Mouse (Mus musculus) embryonic facial prominence, embryonic 10.5 days (tissue): ENCODE results near the gene Gskip. TPM values are rescaled to one million over a fixed set of nuclear protein-coding genes. Genes with fewer than 3 reads are reported as not detected.

Experiments used
- DNase-seq: peaks from one replicate; pipeline ENCODE4 v3.0.0-alpha.2; 2017; ENCODE audit warnings: low spot score
- H3K27ac ChIP-seq: fragments of 300-500 bp; sonication (generic); replicated peaks from 2 replicates; pipeline ENCODE4 v1.5.1; 2016; ENCODE audit warnings: mild to moderate bottlenecking
- H3K27me3 ChIP-seq: fragments of 300-500 bp; sonication (generic); replicated peaks from 2 replicates; pipeline ENCODE4 v1.6.1; 2016; ENCODE audit warnings: low read depth, mild to moderate bottlenecking; ENCODE audit not compliant: poor library complexity, severe bottlenecking
- H3K36me3 ChIP-seq: fragments of 300-500 bp; sonication (generic); replicated peaks from 2 replicates; pipeline ENCODE4 v1.6.1; 2016; ENCODE audit warnings: mild to moderate bottlenecking, moderate library complexity
- H3K4me1 ChIP-seq: fragments of 300-500 bp; sonication (generic); 2 replicates; pipeline ENCODE4 v1.6.1; 2016
- H3K4me3 ChIP-seq: fragments of 300-500 bp; sonication (generic); 2 replicates; pipeline ENCODE4 v1.5.1; 2016; ENCODE audit warnings: mild to moderate bottlenecking, moderate library complexity
- H3K9me3 ChIP-seq: fragments of 300-500 bp; sonication (generic); 2 replicates; pipeline ENCODE4 v1.6.1; 2016; ENCODE audit warnings: mild to moderate bottlenecking
- WGBS: fragments of 180-500 bp; shearing (Covaris S2); methylation state at CpG from one replicate; pipeline ENCODE4 v1.1.7; 2016; 5-methylcytosine and 5-hydroxymethylcytosine counted together
- polyA plus RNA-seq: library from polyadenylated mRNA; unstranded; fragments of >200 nt; fragmentation: Nextera tagmentation; extraction: Ambion mirVana; gene quantifications from 2 replicates; pipeline ENCODE4 v1.2.1, GENCODE M21; 2016

Gskip gene
- polyA plus RNA-seq, 1 experiment from 2014 or later, result 37.0 TPM

- H3K4me3 ChIP-seq, result no peak overlapping the region
- H3K27me3 ChIP-seq, result no peaks in the 10 kb centered on the region
- 0 out of 2 replicates have a peak, but pooled peaks cover 2% of the 10 kb centered on the region for H3K9me3 ChIP-seq
- 94% methylated on average over 13 of the region's 13 CpGs for WGBS
- DNase-seq, result no peak
- H3K4me1 ChIP-seq, result peaks cover 12% of the 10 kb centered on the region
- peaks cover 66% of the 10 kb centered on the region for H3K36me3 ChIP-seq
- H3K27ac ChIP-seq, result no peak overlapping the region
Measured at GRCm38 (mm10) chr12:105689435-105689834, 4.8 kb downstream of the Gskip start.

- no peak for DNase-seq
- no peaks in the 10 kb centered on the region for H3K4me1 ChIP-seq
- WGBS, result 91% methylated on average over 2 of the region's 2 CpGs
- no peaks in the 10 kb centered on the region for H3K27me3 ChIP-seq
- H3K4me3 ChIP-seq, result no peak overlapping the region
- H3K27ac ChIP-seq, result no peak overlapping the region
- H3K36me3 ChIP-seq, result peaks cover 76% of the 10 kb centered on the region
- H3K9me3 ChIP-seq, result 0 out of 2 replicates have a peak, but pooled peaks cover 2% of the 10 kb centered on the region
Measured at GRCm38 (mm10) chr12:105694021-105694420, 9.4 kb downstream of the Gskip start.

GRCm38 (mm10) chr12:105695848-105696247, 11.2 kb downstream of the Gskip start:
- WGBS, result 83% methylated on average over 7 of the region's 7 CpGs
- Histone ChIP-seq H3K4me3 (no peak overlapping the region), H3K27me3 (no peaks in the 10 kb centered on the region), H3K27ac (no peak overlapping the region), H3K36me3 (peaks cover 75% of the 10 kb centered on the region), H3K9me3 (0 out of 2 replicates have a peak, but pooled peaks cover 2% of the 10 kb centered on the region), H3K4me1 (no peaks in the 10 kb centered on the region)
- DNase-seq, result no peak

- H3K4me1 ChIP-seq, result no peaks in the 10 kb centered on the region
- H3K27ac ChIP-seq, result no peak overlapping the region
- no peak for DNase-seq
- no peaks in the 10 kb centered on the region for H3K27me3 ChIP-seq
- H3K4me3 ChIP-seq, result no peak overlapping the region
- 94% methylated on average over 8 of the region's 8 CpGs for WGBS
- 0 out of 2 replicates have a peak, but pooled peaks cover 2% of the 10 kb centered on the region for H3K9me3 ChIP-seq
- peaks cover 76% of the 10 kb centered on the region for H3K36me3 ChIP-seq
Measured at GRCm38 (mm10) chr12:105697104-105697780, 12.6 kb downstream of the Gskip start.

GRCm38 (mm10) chr12:105700433-105700832, 15.8 kb downstream of the Gskip start:
- Histone ChIP-seq H3K27ac (no peak overlapping the region), H3K36me3 (peaks cover 49% of the 10 kb centered on the region), H3K4me3 (no peak overlapping the region), H3K27me3 (no peaks in the 10 kb centered on the region), H3K4me1 (peaks cover 5% of the 10 kb centered on the region), H3K9me3 (no peaks in the 10 kb centered on the region)
- 92% methylated on average over 12 of the region's 12 CpGs for WGBS
- no peak for DNase-seq

- H3K9me3 ChIP-seq, result no peaks in the 10 kb centered on the region
- H3K36me3 ChIP-seq, result peaks cover 15% of the 10 kb centered on the region
- no peak within 1 kb of the TSS for H3K27ac ChIP-seq
- peak; percentile 89 for DNase-seq
- no peaks in the 10 kb centered on the region for H3K27me3 ChIP-seq
- peak within 1 kb of the TSS; percentile 34 for H3K4me3 ChIP-seq
- 10% methylated on average over 22 of the region's 22 CpGs for WGBS
- H3K4me1 ChIP-seq, result peaks cover 14% of the 10 kb centered on the region
Measured at GRCm38 (mm10) chr12:105705799-105706487, 21.3 kb downstream of the Gskip start, which contains the start of gene Ak7. Ak7 (plus strand) TSS chr12:105705976.

GRCm38 (mm10) chr12:105718616-105719015, 34.0 kb downstream of the Gskip start:
- Histone ChIP-seq H3K36me3 (no peaks in the 10 kb centered on the region), H3K27me3 (no peaks in the 10 kb centered on the region), H3K27ac (no peak overlapping the region), H3K4me1 (peaks cover 8% of the 10 kb centered on the region; the same call in 1 of the 2 replicates), H3K4me3 (peak overlapping the region; percentile 23; the same call in 1 of the 2 replicates), H3K9me3 (no peaks in the 10 kb centered on the region)
- DNase-seq, result no peak
- WGBS, result 69% methylated on average over 17 of the region's 17 CpGs

- Histone ChIP-seq H3K36me3 (no peaks in the 10 kb centered on the region), H3K4me3 (no peak overlapping the region), H3K9me3 (no peaks in the 10 kb centered on the region), H3K27me3 (no peaks in the 10 kb centered on the region), H3K27ac (no peak overlapping the region), H3K4me1 (peaks cover 8% of the 10 kb centered on the region; the same call in 1 of the 2 replicates)
- 73% methylated on average over 3 of the region's 3 CpGs for WGBS
- DNase-seq, result no peak
Measured at GRCm38 (mm10) chr12:105720196-105720595, 35.6 kb downstream of the Gskip start.

- Histone ChIP-seq H3K36me3 (no peaks in the 10 kb centered on the region), H3K9me3 (no peaks in the 10 kb centered on the region), H3K4me1 (peaks cover 8% of the 10 kb centered on the region; the same call in 1 of the 2 replicates), H3K27ac (no peak overlapping the region), H3K4me3 (no peak overlapping the region), H3K27me3 (no peaks in the 10 kb centered on the region)
- DNase-seq, result no peak
- WGBS, result 66% methylated on average over 14 of the region's 14 CpGs
Measured at GRCm38 (mm10) chr12:105721452-105722132, 37.0 kb downstream of the Gskip start.

- WGBS, result 8% methylated on average over 5 of the region's 5 CpGs
- no peak overlapping the region for H3K27ac ChIP-seq
Measured at GRCm38 (mm10) chr12:105722657-105723056, 38.0 kb downstream of the Gskip start.

GRCm38 (mm10) chr12:105724616-105725015, 40.0 kb downstream of the Gskip start:
- Histone ChIP-seq H3K4me3 (no peak overlapping the region), H3K4me1 (peaks cover 8% of the 10 kb centered on the region; the same call in 1 of the 2 replicates), H3K27me3 (no peaks in the 10 kb centered on the region), H3K27ac (no peak overlapping the region), H3K9me3 (no peaks in the 10 kb centered on the region), H3K36me3 (no peaks in the 10 kb centered on the region)
- WGBS, result 64% methylated on average over 1 of the region's 1 CpGs
- DNase-seq, result no peak

More at GRCm38 (mm10) chr12:105722657-105723056, 38.0 kb downstream of the Gskip start:
- H3K36me3 ChIP-seq, result no peaks in the 10 kb centered on the region
- peaks cover 8% of the 10 kb centered on the region; the same call in 1 of the 2 replicates for H3K4me1 ChIP-seq
- H3K4me3 ChIP-seq, result no peak overlapping the region
- H3K9me3 ChIP-seq, result no peaks in the 10 kb centered on the region
- H3K27me3 ChIP-seq, result no peaks in the 10 kb centered on the region
- no peak for DNase-seq

GRCm38 (mm10) chr12:105725736-105726135, 41.1 kb downstream of the Gskip start:
- H3K27me3 ChIP-seq, result no peaks in the 10 kb centered on the region
- H3K9me3 ChIP-seq, result no peaks in the 10 kb centered on the region
- no peak overlapping the region for H3K27ac ChIP-seq
- DNase-seq, result no peak
- H3K4me1 ChIP-seq, result peaks cover 8% of the 10 kb centered on the region; the same call in 1 of the 2 replicates
- H3K36me3 ChIP-seq, result no peaks in the 10 kb centered on the region
- no peak overlapping the region for H3K4me3 ChIP-seq
- 77% methylated on average over 13 of the region's 13 CpGs for WGBS
